Mouse (Mus musculus) lung, postnatal 36 days (tissue): ENCODE measurements around the gene Cenpa.
"Not testable (repeated sequence)": the region's sequence is repeated elsewhere in the genome, so short reads cannot be mapped to it uniquely, and the experiment has no call there.

ENCODE experiments used
- DNase-seq: peaks from one replicate; pipeline ENCODE4 v3.0.0; 2022; ENCODE audit warnings: mixed read lengths

Gene Cenpa

DNA sequence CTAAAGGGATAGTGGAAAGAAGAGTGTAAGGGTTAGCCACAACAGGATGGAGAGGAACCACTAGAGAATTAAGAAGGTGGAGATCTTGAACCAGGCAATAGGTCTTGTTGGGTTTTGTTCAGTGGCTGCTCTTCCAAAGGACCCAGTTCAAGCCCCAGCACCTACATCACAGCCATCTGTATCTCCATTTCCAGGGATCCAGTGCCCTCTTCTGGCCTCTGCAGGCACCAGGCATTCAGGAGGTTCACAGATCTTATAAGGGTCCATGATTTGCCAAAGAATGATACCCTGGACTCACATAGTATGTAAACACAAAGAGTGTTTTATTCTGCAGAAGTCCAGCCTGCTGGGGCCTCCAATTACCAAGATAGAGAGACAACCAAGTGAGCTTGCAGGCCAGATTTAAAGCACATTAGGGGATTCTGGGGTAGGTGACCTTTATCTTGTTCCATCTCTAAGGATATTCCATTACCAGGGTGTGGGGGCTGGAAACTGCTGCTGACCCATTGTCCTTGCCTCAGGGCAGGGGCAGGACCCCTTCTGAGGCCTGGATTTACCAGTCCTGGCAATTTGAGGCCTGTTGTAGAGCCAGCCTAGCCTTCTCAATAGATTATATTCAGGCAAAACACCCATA, 16.5 kb downstream of the Cenpa start:
- DNase-seq, result no peak

DNA sequence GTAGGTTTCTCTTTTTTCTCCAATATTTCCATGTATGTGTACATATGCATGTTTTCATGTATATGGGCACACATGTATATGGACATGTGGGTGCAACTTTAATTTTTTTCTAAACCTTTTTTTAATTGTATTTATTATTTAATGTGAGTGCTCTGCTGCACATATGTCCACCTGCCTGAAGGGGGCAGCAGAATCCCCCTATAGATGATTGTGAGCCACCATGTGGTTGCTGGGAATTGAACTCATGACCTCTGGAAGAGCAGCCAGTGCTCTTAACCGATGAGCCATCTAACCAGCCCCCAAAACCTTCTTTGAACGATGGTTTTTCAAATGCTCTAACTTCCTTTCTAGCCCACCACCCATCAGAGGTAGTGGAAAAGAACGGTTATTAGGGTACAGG, 17.4 kb downstream of the Cenpa start:
- no peak for DNase-seq

DNA sequence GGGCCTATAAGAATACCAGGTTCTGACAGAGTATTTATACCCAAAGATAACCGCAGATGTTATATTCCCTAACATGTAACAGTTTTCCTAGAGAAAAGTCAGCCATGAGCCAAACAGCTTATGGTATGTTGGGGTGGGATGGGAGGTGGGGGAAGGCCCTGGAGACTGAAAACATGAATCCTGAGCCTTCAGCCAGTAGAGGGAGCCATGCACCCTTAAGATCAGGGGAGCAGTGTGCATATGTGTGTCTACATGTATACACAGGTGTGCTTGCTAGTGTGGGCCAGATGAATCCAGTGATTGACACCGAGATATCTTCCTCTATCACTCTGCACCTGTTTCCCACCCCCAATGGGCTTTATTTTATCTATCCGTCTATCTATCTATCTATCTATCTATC, 20.2 kb downstream of the Cenpa start:
- DNase-seq, result peak; percentile 21

DNA sequence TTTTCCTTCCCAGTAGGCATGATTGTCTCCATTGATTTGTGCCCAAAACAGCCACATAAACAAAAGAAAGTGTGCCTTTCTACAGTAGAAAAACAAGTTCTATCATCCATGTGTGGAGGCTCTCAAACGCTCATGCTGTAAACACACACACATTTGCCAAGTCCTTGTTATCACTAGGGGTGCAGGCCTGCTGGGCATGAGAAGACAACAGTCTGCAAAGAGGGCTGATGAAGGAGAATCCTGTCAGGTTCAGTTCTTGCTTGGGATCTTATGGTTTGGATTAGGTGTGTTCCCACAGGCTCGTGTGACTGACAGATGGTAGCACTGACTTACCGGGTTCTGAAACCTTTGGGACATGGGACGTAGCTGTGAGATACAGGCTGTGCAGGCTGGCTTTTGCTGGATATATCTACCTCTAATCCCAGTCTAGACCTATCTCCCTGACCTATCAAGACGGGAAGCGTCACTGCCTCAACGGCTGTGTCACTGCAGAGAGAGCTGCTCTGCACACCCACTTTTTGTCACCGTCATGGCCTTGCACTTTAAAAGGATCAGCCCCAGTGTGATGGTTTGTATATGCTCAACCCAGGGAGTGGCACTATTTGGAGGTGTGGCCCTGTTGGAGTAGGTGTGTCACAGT, 33.9 kb downstream of the Cenpa start:
- DNase-seq, result no peak

DNA sequence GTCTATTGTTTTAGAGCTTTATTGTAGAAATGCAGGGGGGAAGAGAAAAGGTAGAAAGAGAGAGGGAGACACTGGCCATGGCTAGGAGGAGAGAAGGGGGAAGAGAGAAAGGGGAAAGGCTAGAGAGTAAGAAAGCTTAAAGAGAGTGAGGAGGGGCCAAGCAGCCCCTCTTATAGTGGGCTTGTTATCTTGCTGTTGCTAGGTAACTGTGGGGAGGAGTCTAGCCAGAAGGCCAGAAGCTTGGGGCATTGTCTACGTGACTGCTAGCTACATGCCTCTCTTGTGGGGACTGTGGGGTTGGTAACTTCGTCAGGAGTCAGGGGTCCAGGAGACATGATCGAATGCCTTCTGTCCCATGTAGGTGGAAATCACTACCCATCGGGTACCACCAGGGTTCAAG, 34.8 kb downstream of the Cenpa start:
- not testable (repeated sequence) for DNase-seq

DNA sequence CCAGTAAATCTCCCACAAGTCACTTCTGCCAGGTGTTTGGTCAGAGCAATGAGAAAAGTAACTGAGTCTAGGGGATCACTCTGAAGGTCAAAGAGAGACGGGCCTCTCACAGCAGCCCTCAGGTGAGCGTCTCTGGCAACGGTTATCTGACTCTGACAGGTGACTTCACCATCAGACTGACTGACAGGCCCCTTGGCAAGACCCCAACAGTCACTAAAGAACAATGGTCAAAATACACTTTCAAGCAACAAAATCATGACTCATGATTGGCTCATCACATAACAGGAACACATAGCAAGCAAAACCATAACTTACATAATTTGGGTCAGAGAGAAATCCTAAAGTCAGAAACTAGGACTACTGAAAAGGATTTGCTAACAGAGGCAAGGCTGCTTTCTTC, 35.3 kb downstream of the Cenpa start:
- no peak for DNase-seq

DNA sequence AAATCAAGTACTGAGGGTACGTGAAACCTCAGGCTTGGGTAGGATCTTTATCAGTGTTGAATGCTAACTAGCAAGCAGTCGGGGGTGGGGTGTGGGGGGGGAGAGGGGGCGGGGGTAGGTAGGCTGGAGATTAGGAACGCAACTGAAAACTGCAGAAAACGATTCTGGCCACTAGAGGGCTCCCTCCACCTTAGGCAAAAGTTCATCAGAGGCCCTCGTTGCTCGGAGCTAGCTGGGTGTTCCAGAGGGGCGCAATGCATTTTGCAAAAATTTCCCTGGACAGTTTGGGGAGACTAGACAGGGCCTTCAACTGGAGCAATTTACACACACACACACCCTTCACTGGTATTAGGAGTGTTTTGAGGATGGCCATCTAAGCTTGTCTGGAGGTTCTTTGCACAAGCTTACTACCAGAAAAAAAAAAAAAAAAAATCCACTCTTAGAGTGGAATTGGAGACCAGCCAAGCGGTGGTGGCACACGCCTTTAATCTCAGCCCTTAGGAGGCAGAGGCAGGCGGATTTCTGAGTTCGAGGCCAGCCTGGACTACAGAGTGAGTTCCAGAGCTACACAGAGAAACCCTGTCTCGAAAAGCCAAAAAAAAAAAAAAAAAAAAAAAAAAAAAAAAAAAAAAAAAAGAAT, 43.3 kb downstream of the Cenpa start:
- DNase-seq, result peak; percentile 88

DNA sequence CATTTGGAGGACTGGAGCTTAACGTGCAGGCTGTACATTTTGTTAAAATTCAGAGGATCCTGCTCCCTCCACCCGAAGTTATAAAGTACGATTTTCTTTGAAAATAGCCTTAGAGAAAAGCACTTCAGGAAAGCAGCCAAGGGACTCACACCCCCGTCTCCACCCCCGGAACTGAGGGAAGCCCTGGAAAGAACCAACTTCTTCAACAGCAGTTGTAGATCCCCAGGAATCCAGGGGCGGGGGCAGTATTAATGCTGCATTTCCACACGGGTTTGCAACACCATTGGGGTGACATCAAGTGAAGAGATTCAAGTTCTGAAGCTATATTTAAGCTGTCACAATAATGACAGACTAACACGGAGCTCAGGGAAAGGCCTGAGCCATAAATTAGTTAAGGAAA, 43.9 kb downstream of the Cenpa start:
- no peak for DNase-seq

DNA sequence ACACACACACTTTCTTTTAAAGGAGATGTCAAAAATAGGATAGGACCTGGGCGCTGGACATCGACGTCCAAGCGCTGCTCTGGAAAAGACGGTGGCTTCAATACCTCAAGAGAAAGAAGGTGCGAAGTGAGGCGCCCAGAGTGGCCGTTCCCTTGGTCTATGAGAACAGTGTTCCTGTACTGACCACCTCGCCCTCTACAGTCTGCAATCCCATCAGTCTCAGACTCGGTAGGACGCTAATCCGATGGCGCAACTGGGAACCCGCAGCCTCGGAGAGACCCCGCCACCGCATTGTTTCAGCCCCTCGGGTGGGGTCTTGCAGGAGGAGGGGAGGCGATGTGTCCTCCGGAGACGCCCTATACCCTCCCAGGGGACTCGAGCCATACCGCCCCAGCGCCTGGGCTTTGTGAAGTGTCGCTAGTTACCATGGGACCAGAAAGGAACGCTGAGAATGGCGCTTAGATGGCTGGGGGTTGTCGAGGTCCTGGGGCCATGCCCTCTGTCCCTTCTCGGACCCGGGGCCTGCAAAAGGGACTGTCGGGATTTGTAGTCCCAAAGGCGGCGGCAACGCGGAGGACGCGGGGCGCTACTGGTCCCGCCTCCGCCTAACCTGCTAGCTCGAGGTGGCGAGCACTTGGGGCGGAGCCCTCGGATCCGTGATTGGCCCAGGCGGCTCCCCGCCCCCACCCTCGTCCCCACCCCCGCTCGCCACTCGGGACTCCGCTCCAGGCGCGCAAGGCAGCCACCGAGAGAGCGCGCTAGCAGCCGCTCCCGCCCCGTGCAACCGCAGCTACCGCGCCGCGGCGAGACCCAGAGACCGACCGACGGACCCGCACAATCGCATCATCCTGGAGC, 44.8 kb downstream of the Cenpa start, which contains the start of gene Dpysl5:
TSS of gene Dpysl5 (plus strand) at position 418 of the 855 bp plus-strand sequence.
- DNase-seq, result peak; percentile 89

DNA sequence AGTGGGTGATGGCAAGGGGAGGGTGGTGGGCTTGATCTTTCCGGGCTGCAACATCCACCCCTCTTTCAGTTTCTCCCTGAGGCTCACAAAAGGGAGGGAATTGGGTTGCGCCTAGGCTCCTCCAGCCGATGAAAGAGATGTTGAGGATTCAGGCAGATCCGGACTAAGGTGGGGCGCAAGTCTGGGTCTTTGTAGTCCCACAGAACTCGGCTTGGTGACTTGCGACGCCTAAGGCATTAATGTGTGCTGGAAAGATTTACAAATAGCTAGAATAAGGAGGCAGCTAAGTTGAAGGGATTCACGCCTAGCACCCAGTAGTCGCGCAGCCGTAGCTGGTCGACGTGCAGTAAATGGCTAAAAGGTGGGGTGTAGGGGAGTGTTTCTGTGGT, 45.4 kb downstream of the Cenpa start:
- no peak for DNase-seq

DNA sequence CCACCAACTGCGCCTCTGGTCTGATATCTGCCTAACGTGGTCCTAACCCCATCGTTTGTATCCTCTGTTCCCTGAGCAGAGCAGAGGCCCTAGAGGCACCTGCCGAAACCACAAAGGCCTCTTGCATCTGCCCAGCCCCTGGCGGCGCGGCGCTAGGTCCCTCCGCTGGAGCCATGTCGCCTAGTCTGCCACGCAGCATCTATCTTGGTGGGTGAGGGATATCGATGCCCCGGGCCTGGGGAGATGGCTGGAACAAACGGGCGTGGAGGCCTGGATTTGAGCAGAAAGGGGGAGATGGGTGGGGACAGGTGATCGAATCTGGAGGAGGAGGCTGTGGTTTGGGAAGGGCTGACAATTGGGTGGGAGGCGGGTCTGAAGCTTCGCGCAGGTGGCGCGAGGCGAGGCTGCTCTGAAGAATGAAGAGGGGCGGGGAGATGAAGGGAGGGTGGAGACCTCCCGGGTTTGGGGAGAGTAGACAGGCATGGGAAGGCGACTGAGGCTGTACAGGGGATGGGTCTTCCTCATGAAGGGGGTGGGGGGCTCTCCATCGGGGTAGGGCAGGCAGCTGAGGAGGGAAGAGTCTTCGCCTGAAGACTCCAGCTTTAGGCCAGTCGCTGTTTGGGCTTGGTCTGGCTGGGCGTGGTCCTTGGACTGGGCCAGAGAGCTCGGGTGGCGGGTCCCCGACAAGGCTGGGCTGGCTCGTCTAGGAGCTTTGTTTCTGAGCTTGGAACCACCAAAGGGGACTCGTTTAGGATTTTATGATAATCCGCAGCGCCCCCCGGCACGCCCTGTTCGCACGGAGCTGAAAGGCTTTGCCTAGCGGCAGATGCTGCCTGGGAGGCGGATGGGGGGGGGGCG, 46.1 kb downstream of the Cenpa start:
- DNase-seq, result no peak

DNA sequence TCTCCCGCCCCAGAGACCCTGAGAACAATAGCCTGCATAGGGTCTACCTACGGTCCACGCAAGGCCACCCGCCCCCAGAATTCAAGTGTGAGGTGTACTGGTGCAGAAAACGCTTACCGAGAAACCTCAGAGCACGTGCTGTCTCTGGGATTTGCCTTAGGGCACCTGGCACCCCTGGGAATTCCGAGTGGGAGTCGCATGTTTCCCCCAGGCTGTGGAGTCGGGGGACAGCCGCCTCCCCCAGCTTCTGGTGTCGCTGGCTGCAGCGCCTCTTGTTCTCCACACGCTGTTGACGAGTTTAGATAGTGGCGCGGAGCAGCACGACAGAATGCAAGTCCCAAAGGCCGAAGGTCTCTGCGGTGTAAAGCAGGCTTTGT, 46.7 kb downstream of the Cenpa start:
- DNase-seq, result no peak

DNA sequence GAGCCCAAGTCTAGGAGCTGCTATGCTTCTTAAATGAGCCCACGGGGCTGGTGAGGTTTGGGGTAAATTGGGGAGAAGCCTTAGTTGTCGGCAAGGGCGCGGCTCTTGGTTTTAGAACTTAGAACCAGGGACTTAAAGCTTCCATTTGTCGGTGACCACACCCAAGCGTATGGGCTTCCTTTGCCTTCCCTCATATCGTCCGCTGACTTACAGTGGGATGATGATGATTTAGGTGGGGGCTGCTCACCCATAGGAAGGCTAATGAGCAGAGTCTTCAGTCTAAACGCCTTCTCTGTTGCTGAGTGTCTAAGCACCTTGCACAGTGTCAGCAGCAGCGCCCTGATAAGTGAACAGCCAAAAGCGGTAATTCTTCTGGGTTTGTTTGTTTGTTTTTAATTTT, 47.1 kb downstream of the Cenpa start:
- DNase-seq, result no peak

DNA sequence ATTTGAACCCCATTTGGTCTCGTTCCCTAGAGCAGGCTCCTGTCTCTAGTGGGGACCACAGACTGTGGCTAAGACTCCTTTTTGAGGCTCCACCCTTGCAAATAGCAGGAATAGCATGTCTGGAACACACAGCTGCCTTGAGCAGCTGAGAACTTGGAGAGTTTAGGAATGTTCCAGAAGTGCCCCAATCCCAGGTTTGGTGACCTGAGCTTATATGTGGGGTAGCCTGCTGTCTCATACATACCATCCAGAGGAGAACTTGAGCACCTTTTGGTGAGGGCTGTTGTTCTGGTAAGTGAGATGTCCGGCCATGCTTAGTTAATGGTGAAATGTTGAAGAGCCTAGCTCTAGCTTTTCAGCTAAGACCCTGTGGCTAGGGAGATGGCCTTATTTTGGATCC, 49.7 kb downstream of the Cenpa start:
- no peak for DNase-seq

DNA sequence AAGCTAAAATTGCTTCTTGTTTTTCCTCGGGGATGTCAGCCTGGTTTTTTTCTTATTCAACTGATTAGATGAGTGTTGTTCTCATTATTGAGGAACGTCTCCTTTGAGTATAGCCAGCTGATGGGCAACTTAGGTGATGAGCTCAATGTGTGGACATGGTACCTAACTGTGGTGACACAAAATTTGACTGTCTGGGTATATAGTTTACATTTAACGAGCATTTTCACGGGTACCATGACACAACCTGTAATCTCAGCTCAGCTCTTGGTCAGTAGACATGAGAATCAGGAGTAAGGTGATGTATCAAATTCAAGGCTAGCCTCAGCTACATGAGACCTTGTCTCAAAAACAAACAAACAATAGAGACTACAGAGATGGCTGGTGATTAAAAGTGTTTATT, 50.9 kb downstream of the Cenpa start:
- DNase-seq, result no peak

DNA sequence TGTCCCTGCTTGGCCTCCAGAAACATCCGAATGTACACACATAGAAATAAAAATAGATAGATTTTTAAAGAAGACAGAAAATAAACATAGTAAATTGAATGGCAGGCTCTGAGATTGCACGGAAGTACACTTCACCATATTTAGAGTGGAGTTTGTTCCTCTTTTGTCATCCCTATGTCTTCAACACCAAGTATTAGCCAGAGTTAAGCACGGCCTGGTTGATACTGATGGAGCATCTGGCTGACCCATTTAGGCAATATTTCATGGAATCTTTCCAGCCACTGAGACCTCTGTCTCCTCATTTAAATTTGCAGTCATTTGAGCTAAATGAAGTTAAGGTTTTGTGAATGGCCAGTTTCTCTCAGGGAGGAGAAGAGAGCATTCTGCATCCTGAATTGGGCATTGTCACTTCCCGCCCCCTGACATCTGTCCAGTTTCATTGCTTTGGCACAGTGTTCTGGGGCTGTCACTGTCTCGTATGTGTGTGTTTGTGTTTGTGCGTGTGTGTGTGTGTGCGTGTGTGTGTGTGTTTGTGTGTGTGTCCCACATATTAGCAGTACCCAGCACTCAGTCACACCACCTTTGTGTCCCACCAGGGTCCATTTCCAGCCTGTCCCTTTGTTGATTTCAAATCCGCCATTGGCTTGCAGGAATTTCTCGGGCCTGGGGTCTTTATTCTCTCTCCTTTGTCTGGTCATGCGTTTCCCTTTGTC, 51.6 kb downstream of the Cenpa start:
- DNase-seq, result no peak

DNA sequence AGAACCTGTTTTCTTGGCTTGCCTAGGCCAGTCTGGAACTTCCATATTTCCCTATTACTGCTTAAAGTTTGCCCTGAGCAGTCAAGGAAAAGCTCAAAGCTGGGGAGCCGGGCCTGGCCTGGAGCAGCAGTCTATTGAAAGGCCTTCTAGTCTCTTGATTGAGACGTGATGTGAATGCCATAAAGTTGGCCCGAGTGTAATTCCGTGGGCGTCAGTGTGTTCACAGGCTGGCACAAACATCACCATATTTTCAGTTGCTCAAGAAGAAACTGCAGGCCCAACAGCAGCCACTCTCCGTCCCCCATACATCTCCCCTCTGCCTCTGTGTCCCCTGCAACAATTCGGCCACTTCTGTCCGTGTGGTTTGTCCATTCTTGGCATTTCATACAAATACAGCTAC, 55.4 kb downstream of the Cenpa start:
- DNase-seq, result no peak
